Mouse (Mus musculus) thymus, postnatal 10 days (tissue): ENCODE data around the gene Olfr69.
A peak's percentile ranks its signal among the peaks of the same experiment; 100 is the strongest.
"Not testable (repeated sequence)": the region's sequence is repeated elsewhere in the genome, so short reads cannot be mapped to it uniquely, and the experiment has no call there.

ENCODE experiments used
- DNase-seq, 2 experiments: peaks; one replicate each; pipeline ENCODE4 v3.0.0; 2021; ENCODE audit warnings: low spot score in 2 of 2

Gene Olfr69

DNA sequence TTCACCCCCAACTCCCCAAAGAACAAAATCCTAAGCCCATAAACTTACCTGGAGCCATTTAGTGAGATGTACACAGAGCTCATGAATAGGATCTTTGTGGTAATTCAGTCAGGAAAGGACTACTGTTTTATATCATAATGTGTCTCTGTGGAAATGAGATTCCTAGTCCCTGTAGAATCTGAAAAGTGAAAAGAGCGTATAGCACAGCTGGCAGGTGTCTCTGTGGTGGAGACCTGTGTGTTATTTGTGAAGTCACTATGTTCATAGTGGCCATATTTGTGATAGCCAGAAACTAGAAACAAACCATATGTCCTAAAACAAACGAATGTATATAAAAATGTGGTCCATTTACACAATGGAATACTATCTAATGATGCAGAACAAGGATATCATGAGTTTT lies at the start of gene Olfr69:
Olfr69 (minus strand) TSS at position 101 of the 400 bp plus-strand sequence.
- DNase-seq: no peak

DNA sequence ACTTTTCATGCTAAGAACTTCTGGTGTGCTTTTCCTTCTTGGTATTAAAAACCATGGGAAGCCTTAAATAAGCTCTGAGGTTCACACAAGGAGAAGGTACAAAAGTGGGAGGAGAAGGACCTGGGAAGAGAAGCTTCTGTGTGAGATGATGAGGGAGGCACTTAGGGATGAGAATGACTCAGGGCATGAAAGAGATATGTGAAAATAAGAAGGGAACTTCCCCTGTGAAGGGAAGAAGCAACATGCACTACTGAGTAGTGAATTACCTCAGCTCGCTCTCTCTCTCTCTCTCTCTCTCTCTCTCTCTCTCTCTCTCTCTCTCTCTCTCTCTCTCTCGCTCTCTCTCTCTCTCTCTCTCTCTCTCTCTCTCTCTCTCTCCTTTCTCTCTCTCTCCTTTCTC lies 43.7 kb upstream of the Olfr69 start:
- DNase-seq: not testable (repeated sequence)

DNA sequence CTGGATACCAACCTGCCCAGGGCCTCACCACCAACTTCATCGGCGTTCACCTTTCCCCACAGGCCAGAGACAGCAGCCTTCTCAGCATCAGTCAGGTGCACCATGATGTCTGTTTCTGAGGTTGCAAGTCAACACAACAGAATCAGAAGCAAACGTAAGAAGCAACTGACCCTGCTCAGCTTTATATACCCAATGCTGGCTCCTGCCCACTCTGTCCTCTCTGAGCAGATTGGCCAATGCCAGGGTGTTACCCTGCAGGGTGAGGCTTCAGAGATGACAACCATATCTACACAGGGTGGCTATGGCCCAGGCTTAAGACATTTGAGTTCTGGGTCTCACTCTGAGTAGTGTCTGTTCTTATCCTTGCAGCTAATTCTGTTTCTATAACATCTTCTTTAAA lies 42.4 kb upstream of the Olfr69 start, which contains the start of gene Hbb-bt:
Hbb-bt (minus strand) TSS at position 231 of the 400 bp plus-strand sequence.
- no peak for DNase-seq

DNA sequence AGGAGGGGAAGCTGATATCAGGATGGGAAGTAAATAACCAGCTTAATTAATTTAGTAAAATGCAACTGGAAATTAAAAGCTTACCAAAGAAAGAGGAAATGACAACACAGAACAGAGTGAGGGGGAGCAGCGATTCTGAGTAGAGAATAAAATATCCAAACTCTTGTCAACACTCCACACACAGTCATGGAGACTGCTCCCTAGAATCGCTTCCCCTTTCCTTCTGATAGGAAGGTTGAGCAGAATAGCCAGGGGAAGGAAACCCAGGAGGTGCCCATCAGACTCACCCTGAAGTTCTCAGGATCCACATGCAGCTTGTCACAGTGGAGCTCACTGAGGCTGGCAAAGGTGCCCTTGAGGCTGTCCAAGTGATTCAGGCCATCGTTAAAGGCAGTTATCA lies 41.8 kb upstream of the Olfr69 start:
- not testable (repeated sequence) for DNase-seq

DNA sequence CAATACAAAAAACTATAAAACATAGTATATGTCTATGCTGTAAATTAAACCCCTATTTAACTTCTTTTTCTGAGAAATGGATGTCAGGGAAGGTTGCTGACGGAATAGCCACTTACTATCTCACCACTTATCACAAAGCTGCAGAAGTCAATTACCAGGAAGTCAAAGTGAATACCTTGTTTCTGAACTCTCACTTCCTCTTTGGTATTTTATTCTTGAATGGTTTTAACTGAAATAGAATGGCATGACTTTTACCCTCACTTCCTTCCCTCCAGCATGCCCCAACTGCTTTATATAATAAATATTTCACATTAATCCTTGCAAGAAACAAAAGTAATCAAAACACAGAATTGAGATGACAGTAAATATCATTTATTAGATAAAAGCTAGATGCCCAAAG lies 40.8 kb upstream of the Olfr69 start:
- DNase-seq: no peak

DNA sequence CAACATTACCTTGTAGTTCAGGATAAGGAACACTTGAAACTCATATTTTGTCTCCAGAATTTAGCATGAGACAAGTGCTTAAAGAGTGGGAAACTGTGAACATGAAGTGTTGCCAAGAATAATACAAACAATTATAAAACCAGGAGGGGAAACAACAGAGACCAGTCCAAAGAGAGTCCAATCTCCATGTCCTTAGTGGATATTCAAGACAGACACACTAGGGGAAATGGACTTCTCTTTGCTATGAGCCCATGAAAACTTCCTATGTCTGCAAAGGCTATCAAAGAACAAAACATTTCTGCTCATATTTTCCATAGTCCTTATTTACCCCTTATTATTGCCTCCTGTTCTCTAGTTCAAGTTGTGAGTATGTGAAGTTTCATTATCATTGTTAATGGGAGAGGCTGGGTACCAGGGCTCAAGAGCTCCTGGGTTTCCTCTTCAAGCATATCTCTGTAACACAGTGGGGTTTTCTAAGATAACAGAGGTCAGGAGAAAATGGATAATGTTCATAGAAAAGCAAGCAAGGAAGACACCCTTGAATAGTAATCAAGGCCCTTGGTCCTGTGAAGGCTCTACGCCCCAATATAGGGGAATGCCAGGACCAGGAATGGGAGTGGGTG lies 39.9 kb upstream of the Olfr69 start:
- no peak for DNase-seq

DNA sequence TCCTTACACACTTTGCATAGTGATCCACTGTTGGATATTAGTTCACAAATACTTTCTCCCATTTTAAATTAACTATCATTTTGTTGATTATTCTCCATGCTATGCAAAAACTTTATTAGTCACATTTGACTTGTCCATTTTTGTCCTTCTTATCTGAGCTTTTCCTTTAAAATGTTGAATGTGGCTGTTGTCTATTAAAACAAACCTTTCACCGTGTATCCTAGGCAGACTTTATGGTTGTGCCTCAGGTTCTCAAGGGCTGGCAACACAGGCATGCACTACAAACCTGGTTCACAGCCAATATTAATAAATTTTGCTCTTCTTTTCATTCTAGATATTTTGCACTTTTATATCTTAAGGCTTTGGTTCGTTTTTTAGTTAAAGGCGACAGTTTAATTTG lies 39.4 kb upstream of the Olfr69 start:
- no peak for DNase-seq

DNA sequence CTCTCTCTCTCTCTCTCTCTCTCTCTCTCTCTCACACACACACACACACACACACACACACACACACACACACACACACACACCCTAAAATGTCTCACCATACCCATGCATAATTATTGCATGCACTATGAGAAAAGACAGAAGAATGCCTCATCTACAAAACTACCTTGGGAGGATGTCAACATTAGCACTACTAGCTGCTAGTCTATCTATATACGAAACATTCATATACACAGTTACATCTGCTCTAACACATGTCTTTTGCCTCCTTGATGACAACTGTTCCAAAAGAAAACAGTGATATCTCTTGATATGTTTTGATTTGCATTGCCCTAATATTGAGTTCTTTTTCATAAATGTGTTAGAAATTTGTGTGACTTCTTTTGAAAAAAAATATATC lies 38.9 kb upstream of the Olfr69 start:
- DNase-seq: no peak

DNA sequence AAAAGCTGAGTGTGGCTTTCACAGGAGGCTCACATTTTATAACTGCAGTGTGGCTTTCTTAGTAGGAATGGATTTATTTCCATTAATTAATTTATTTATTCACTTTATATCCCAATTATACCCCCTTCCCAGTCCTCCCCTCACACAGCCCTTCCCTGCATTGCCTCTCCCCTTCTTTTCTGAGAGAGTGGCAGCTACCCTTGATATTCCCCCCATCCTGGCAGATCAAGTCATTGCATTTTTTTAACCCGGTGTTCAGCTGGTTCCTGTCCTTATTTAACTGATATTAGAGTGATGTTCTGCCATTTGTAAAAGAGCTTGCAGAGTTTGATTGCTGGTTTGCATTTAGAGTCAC lies 38.4 kb upstream of the Olfr69 start:
- DNase-seq: no peak

DNA sequence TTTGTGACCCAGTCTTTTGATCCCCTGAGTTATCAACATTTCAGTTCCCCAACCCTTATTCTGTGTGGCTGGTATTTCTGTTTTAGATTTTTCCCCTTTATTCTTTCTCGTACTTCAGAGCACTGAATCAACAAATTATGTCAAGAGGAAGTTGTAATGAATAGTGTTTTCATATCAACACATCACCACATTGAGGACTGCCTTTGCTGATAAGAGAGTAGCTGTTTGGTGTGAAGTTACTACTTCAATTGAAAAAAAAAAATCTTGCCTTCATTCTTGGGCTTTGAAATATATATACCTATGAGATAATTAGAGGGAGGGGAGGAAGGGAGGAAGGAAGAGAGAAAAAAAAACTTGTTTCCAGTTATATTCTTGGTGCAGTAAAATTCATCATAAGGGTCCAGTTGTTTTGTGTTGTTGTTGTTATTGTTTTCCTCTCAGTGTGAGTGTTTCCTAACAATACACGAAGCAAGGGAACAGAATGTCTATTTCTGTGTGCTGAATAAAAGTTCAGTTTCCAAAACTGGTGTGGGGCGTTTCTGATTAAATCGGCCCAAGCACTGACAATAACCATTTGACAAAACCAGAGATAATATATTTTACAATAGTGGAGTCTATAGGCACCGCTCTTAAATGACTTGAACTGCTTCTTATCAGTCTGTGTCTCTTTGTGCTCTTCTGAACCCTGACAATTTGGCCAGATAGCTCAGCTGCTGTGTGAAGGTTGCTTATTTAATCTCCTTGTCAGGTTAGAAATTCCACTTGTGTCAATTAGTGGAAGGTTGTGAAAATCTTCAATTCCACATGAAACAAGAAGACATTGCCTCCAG lies 37.8 kb upstream of the Olfr69 start:
- DNase-seq: no peak

DNA sequence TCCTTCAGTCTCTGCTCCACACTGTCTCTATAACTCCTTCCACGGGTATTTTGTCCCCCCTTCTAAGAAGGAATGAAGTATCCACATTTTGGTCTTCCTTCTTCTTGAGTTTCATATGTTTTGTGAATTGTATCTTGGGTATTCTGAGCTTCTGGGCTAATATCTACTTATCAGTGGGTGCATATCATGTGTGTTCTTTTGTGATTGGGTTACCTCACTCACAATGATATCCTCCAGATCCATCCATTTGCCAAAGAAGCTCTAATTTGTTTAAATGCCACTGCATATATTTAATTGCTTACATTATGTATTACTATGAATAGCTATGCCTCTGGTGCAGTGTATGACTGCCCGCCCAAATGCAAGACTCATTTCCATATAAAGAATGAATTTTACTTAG lies 36.7 kb upstream of the Olfr69 start:
- DNase-seq: not testable (repeated sequence)

DNA sequence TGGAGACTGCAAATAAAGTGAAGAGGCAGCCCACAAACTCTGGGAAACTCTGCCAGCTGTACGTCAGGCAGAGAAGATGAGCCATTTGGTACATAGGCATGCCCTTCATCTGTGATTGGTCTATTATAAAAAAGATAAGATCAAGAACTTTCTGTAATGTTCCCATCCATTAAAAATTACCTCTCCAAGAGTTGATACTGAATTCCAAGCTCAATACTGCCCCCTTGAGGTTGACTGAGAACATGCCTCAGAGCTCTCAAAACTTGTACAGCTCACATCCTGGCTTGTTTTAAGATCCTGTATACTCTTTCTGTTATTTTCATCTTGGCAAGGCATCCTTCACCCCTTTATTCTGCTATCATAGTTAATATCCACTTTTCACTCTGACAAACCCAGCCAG lies 35.5 kb upstream of the Olfr69 start:
- peak in 1 of 2 experiments; percentile 31 for DNase-seq

DNA sequence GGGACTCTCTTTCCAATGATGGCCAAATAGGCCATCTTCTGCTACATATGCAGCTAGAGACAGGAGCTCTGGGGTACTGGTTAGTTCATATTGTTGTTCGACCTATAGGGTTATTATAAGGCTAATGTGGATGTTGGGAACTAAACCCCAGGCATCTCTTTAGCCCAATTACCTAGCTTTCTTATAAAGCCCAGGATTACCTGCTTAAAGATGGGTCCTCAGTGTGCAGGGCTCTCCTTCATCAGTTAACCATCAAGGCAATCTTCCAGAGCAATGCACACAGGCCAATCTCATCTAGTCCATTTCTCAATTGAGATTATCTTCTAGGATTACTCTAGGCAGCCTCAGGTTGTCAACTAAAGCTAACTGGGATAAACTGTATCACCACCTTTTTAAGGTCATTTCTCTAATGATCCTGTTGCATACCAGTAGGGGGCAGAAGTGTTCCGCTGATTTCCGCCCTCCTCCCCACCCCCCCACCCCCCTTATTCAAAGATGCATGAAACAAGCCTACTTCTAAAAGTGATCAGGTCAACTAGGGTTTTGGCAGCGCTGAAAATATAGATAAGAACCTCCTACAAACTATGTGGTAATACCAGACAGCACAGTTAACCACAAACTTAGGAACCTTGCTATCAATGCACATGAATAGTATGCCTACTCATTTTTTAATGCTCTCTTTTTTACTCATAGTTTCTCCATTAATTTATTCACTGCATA lies 21.4 kb upstream of the Olfr69 start:
- DNase-seq: no peak

DNA sequence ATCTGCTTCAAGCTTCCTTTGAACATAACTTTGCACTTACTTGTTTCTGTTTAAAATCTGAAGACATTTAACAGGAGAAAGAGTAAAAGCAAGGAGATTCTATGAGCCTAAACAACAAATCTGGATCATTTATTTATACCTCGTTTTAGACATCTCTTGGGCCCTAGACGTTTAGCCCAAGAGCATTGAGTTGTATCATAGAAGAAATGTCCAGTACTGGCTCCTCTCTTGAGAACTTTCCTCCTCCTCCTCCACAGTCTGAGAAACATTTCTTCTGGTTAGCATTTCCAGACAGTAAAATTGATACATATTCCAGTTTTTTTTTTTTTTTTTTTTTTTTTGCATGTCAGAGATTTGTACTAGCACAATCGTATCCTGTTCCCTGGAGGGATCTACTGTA lies 20.3 kb upstream of the Olfr69 start, which contains the start of gene Olfr67:
Olfr67 (minus strand) TSS at position 101 of the 400 bp plus-strand sequence.
- DNase-seq: no peak

DNA sequence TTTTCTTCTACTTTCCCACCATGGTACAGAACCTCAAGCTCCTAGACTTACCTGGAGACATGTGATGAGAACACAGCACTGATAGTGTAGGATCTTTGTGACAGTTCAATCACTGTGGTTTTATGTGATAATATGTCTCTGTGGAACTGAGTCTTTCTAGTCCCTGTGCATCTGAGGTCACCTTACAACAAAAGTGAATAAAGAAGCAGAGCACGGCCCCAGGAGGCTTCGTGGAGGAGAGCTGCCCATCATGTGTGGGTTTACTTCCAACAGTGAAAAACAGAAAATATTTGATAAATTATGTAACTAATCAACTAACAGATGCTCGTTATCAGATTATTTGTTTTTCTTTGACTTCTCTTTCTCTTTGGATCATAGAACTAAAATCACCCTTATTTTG lies 8.2 kb upstream of the Olfr69 start, which contains the start of gene Olfr68:
Olfr68 (minus strand) TSS at position 101 of the 400 bp plus-strand sequence.
- DNase-seq: no peak

DNA sequence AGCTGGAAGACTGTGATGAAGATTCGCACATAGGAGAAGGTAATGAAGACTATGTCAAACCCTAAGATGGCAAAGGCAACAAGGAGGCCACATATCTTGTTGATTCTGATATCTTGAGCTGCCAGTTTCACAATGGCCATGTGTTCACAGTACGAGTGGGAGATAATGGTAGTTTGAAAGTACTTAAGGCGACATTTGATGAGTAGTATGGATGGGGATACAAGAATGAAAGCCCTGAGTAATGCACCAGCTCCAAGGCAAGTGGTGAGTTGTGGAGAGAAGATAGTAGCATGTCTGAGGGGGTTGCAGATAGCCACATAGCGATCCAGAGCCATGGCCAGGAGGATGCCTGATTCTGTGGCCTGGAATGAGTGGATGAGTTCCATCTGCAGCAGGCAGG lies 6.3 kb upstream of the Olfr69 start:
- not testable (repeated sequence) for DNase-seq

DNA sequence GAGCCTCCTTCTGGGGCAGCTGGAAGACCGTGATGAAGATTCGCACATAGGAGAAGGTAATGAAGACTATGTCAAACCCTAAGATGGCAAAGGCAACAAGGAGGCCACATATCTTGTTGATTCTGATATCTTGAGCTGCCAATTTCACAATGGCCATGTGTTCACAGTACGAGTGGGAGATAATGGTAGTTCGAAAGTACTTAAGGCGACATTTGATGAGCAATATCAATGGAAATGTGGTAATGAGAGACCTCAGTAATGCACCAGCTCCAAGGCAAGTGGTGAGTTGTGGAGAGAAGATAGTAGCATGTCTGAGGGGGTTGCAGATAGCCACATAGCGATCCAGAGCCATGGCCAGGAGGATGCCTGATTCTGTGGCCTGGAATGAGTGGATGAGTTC lies 3.7 kb downstream of the Olfr69 start:
- not testable (repeated sequence) for DNase-seq

DNA sequence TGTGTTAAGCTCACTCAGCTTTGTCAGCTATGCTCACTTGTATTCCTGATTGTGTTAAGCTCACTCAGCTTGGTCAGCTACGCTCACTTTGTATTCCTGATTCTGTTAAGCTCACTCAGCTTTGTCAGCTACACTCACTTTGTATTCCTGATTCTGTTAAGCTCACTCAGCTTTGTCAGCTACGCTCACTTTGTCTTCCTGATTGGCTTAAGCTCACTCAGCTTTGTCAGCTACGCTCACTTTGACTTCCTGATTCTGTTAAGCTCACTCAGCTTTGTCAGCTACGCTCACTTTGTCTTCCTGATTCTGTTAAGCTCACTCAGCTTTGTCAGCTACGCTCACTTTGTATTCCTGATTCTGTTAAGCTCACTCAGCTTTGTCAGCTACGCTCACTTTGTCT lies 9.2 kb downstream of the Olfr69 start:
- DNase-seq: not testable (repeated sequence)

DNA sequence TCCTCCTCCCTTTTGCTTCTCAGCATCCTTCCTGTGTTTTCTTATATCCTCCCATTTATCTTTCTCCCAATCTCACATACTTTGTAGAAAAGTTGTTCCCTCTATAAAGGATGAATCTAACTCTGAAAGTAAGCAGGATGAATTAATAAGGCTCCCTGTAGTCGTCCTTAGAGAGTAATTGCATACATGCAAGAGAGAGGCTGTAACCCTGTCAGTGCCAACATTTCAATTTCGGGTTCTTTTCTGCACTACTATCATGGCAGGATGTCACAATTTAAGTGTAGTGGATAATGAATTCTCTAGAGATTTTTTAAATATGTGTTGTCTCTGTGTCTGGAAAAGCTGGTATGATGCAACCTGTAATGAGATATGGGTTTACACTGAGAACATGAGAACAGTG lies 14.2 kb downstream of the Olfr69 start, which contains the start of gene Olfr630:
Olfr630 (minus strand) TSS at position 101 of the 400 bp plus-strand sequence.
- no peak for DNase-seq

DNA sequence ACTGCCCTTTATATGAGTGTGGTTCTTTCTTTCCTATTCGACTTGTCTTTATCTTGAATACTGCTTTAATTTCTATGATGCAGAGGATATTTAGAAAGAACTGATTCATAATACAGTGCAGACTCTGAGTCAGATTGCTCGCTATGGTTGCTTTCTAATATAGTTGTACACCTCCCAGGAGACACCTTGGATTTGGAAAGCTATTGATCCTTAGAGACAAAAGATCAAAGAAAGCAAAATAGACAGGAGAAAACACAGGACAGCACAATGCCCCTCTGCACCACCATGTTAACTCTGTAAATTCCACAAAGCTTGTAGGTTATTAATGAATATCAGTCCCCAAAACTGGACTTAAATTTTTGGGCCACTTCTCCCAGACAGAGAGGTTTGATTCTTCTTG lies 26.6 kb downstream of the Olfr69 start, which contains the start of gene Olfr629:
Olfr629 (minus strand) TSS at position 101 of the 400 bp plus-strand sequence.
- no peak for DNase-seq

DNA sequence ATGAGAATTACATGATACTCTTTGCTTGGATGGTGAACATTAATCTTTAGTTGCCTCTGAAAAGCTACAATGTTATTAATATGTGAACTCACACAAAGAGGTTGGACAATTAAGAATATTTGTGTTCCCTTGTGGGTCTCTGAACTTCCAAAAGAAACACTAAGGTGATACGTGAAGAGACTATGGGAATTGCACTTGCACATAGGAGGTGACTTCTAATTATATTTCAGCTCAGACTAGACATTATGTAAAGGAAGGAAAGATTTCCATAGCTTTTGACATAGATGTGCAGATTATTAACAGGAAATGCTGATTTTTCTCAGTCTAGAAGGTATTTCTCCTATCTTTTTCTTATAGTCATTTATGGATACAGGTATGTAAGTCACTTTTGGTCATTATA lies 41.3 kb downstream of the Olfr69 start, which contains the start of gene Olfr628:
Olfr628 (plus strand) TSS at position 301 of the 400 bp plus-strand sequence.
- no peak for DNase-seq

DNA sequence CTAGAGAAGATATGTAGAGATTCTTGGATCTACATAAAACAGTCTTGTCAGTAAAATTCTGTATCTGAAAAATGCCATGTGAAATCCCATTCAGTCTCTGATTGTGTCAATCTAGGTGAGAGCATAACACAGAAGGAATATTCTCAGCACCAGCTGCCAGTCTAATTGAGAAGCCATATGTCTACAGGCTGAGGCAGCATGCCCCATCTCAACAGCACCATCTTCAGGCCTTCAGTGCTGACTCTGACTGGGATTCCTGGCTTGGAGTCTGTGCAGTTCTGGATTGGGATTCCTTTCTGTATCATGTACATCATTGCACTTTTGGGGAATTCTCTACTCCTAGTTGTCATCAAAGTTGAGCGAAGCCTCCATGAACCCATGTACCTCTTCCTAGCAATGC lies 55.0 kb downstream of the Olfr69 start:
- not testable (repeated sequence) for DNase-seq
